Mouse (Mus musculus) mature B cell (primary cell): Measurements from ENCODE around the gene 5730522E02Rik.

ENCODE experiments used
- in situ Hi-C: fragments of 300-500 bp; cut with MboI; formaldehyde crosslinking; loops from 2 replicates; pipeline ENCODE4 v1.14.3; 2019

Gene 5730522E02Rik

GRCm38 (mm10) chr11:26128385-26128784 is 82.2 kb downstream of the 5730522E02Rik start:
- in situ Hi-C loops: no loop called here

GRCm38 (mm10) chr11:26125923-26126322 is 84.6 kb downstream of the 5730522E02Rik start:
- in situ Hi-C loops: no loop called here

- in situ Hi-C loops: no loop called here
Observed at GRCm38 (mm10) chr11:26120781-26121557, 89.6 kb downstream of the 5730522E02Rik start.

GRCm38 (mm10) chr11:26117651-26118050 is 92.9 kb downstream of the 5730522E02Rik start:
- in situ Hi-C loops: no loop called here

- in situ Hi-C loops: no loop called here
Observed at GRCm38 (mm10) chr11:26112206-26112605, 98.4 kb downstream of the 5730522E02Rik start.

GRCm38 (mm10) chr11:26108647-26109046 is 101.9 kb downstream of the 5730522E02Rik start:
- in situ Hi-C loops: no loop called here

GRCm38 (mm10) chr11:26104680-26105079 is 105.9 kb downstream of the 5730522E02Rik start:
- in situ Hi-C loops: no loop called here

GRCm38 (mm10) chr11:26103698-26104097 is 106.9 kb downstream of the 5730522E02Rik start:
- in situ Hi-C loops: no loop called here

- in situ Hi-C loops: no loop called here
Observed at GRCm38 (mm10) chr11:26102878-26103277, 107.7 kb downstream of the 5730522E02Rik start.

GRCm38 (mm10) chr11:26100077-26100476 is 110.5 kb downstream of the 5730522E02Rik start:
- in situ Hi-C loops: no loop called here

- in situ Hi-C loops: no loop called here
Observed at GRCm38 (mm10) chr11:26098933-26099332, 111.6 kb downstream of the 5730522E02Rik start.

- in situ Hi-C loops: no loop called here
Observed at GRCm38 (mm10) chr11:26096095-26096494, 114.5 kb downstream of the 5730522E02Rik start.

- in situ Hi-C loops: no loop called here
Observed at GRCm38 (mm10) chr11:26088993-26089392, 121.6 kb downstream of the 5730522E02Rik start.

- in situ Hi-C loops: no loop called here
Observed at GRCm38 (mm10) chr11:26086679-26087078, 123.9 kb downstream of the 5730522E02Rik start.

GRCm38 (mm10) chr11:26085380-26086035 is 125.1 kb downstream of the 5730522E02Rik start:
- in situ Hi-C loops: no loop called here

GRCm38 (mm10) chr11:26076335-26076734 is 134.2 kb downstream of the 5730522E02Rik start:
- in situ Hi-C loops: no loop called here

GRCm38 (mm10) chr11:26075536-26075935 is 135.0 kb downstream of the 5730522E02Rik start:
- in situ Hi-C loops: no loop called here

GRCm38 (mm10) chr11:26073638-26074294 is 136.8 kb downstream of the 5730522E02Rik start:
- in situ Hi-C loops: no loop called here

- in situ Hi-C loops: no loop called here
Observed at GRCm38 (mm10) chr11:26072101-26072500, 138.5 kb downstream of the 5730522E02Rik start.

GRCm38 (mm10) chr11:26063252-26063651 is 147.3 kb downstream of the 5730522E02Rik start:
- in situ Hi-C loops: no loop called here

GRCm38 (mm10) chr11:26061471-26062137 is 149.0 kb downstream of the 5730522E02Rik start:
- in situ Hi-C loops: no loop called here

- in situ Hi-C loops: no loop called here
Observed at GRCm38 (mm10) chr11:26013527-26013926, 197.0 kb downstream of the 5730522E02Rik start.
